8 mouse cellular contexts compared by ENCODE assay signal in genomic region chr8:84956768-84957167, GRCm38 (mm10). TPM values are rescaled to one million over a fixed set of nuclear protein-coding genes. Genes with fewer than 3 reads are reported as not detected.
DNase-seq lines count a peak whose midpoint lies in the region; ATAC-seq and TF ChIP-seq lines count a peak whose summit lies in the region.

No protein-coding gene starts in this region.

- peak; percentile 63 for DNase-seq in kidney, adult 2 months
- no peak for DNase-seq in kidney, adult 11 months
- DNase-seq in MEL (ENCODE audit: low read depth, low spot score) = peak; percentile 92
- DNase-seq in cerebellum, adult 11-12 months = peak; percentile 73
- DNase-seq in lung, adult 2 months = peak; percentile 66
- peak; percentile 88 to 89 for DNase-seq in right cerebral cortex, adult 2 months (ENCODE audit: low spot score in 2 of 2)
- DNase-seq in ovary, postnatal 36 days (ENCODE audit: low spot score) = no peak

- H3K9ac ChIP-seq in MEL (ENCODE audit: control insufficient read depth, low read depth, low read length, poor library complexity, severe bottlenecking) = no peak overlapping the region

- TF ChIP-seq CTCF in kidney, adult 2 months (conservative IDR thresholded peaks at IDR 0.05; ENCODE audit: insufficient read depth, insufficient read length, low read depth, low read length) = peak; percentile 73
- TF ChIP-seq CTCF in MEL (IDR thresholded peaks at IDR 0.05 in 2 of 3, conservative IDR thresholded peaks at IDR 0.05 in 1 of 3; ENCODE audit: control insufficient read depth in 1 of 3, insufficient read depth in 1 of 3, low read depth in 2 of 3, low read length in 3 of 3, poor library complexity in 1 of 3, severe bottlenecking in 1 of 3) = peak; percentile 69 to 95 (median 89)
- TF ChIP-seq CTCF in lung, adult 2 months (IDR thresholded peaks at IDR 0.05; ENCODE audit: insufficient read depth, low read length) = peak; percentile 63

- no peaks in the 10 kb centered on the region for H3K9me3 ChIP-seq in MEL (replicated peaks; ENCODE audit: insufficient read depth, low read length)

- no peaks in the 10 kb centered on the region for H3K79me2 ChIP-seq in MEL (ENCODE audit: control insufficient read depth, insufficient read depth, low read length, poor library complexity)

- no peak overlapping the region for H3K4me3 ChIP-seq in kidney, adult 2 months (ENCODE audit: insufficient read depth, low read depth, low read length)
- H3K4me3 ChIP-seq in MEL (ENCODE audit: control insufficient read depth in 1 of 2, insufficient read depth in 1 of 2, low read depth in 2 of 2, low read length in 2 of 2) = no peak overlapping the region
- no peak overlapping the region for H3K4me3 ChIP-seq in lung, adult 2 months (replicated peaks; ENCODE audit: extremely low read depth, low read depth, low read length)

- WGBS in kidney, adult 2 months = 55% methylated on average over 2 of the region's 2 CpGs
- WGBS in lung, adult 2 months = 50% methylated on average over 2 of the region's 2 CpGs

- peak; percentile 50; the same call in 1 of the 2 replicates for ATAC-seq in frontal cortex, adult (ENCODE audit: low TSS enrichment)

- TF ChIP-seq EP300 in MEL (IDR thresholded peaks at IDR 0.05; ENCODE audit: low read depth in 1 of 2, low read length in 2 of 2) = no peak

- no peak overlapping the region for H3K27ac ChIP-seq in kidney, adult 2 months (ENCODE audit: insufficient read depth, low read depth, low read length)
- no peak overlapping the region for H3K27ac ChIP-seq in MEL (ENCODE audit: control insufficient read depth, low read depth, low read length)

- H3K4me1 ChIP-seq in kidney, adult 2 months (ENCODE audit: control insufficient read depth, insufficient read depth, low read length) = no peaks in the 10 kb centered on the region
- H3K4me1 ChIP-seq in MEL (ENCODE audit: control insufficient read depth in 1 of 2, insufficient read depth in 2 of 2, low read length in 2 of 2) = peaks cover 5 to 9% of the 10 kb centered on the region in 2 experiments; a peak in 2 of 4 replicates
- peaks cover 3% of the 10 kb centered on the region; the same call in 1 of the 2 replicates for H3K4me1 ChIP-seq in lung, adult 2 months (ENCODE audit: control insufficient read depth, insufficient read depth, low read length)

- TF ChIP-seq RAD21 in MEL (IDR thresholded peaks at IDR 0.05; ENCODE audit: low read depth, low read length) = peak; percentile 84

- no peak for TF ChIP-seq POLR2A in kidney, adult 2 months (IDR thresholded peaks at IDR 0.05; ENCODE audit: low read depth, low read length)
- TF ChIP-seq POLR2A in MEL (IDR thresholded peaks at IDR 0.05; ENCODE audit: control insufficient read depth in 1 of 2, insufficient read depth in 1 of 2, low read depth in 1 of 2, low read length in 2 of 2, poor library complexity in 1 of 2) = no peak
- no peak for TF ChIP-seq POLR2A in lung, adult 2 months (IDR thresholded peaks at IDR 0.05; ENCODE audit: borderline replicate concordance, extremely low read depth, low read depth, low read length)

- H3K27me3 ChIP-seq in kidney, adult 2 months (replicated peaks; ENCODE audit: control insufficient read depth, insufficient read depth, low read length) = no peaks in the 10 kb centered on the region
- no peaks in the 10 kb centered on the region for H3K27me3 ChIP-seq in MEL (ENCODE audit: control insufficient read depth in 1 of 2, insufficient read depth in 2 of 2, low read length in 2 of 2)

- H3K36me3 ChIP-seq in kidney, adult 2 months (ENCODE audit: control insufficient read depth, insufficient read depth, low read length) = no peaks in the 10 kb centered on the region
- peaks cover 0 to 3% of the 10 kb centered on the region in 2 experiments; a peak in 1 of 4 replicates for H3K36me3 ChIP-seq in MEL (ENCODE audit: control insufficient read depth in 1 of 2, insufficient read depth in 2 of 2, low read length in 2 of 2)

TF ChIP-seq in MEL, 35 proteins besides CTCF, POLR2A, EP300 and RAD21 (continues in another document):
- no peak for TF ChIP-seq UBTF (IDR thresholded peaks at IDR 0.05; ENCODE audit: borderline replicate concordance, insufficient read depth, low read depth, low read length)
- no peak for TF ChIP-seq ZNF384 (IDR thresholded peaks at IDR 0.05; ENCODE audit: low read depth, low read length)
- TF ChIP-seq E2F4 (IDR thresholded peaks at IDR 0.05; ENCODE audit: borderline replicate concordance, low read depth, low read length) = no peak
- TF ChIP-seq TBP (IDR thresholded peaks at IDR 0.05; ENCODE audit: low read depth, low read length) = no peak
- no peak for TF ChIP-seq TCF12 (IDR thresholded peaks at IDR 0.05; ENCODE audit: low read depth, low read length)
- TF ChIP-seq JUND (IDR thresholded peaks at IDR 0.05; ENCODE audit: low read depth, low read length) = no peak
- no peak for TF ChIP-seq KAT2A (conservative IDR thresholded peaks at IDR 0.05; ENCODE audit: low read depth, low read length)
- TF ChIP-seq MEF2A (IDR thresholded peaks at IDR 0.05; ENCODE audit: extremely low read depth, insufficient replicate concordance, low read depth, low read length, poor library complexity, severe bottlenecking) = no peak
- no peak for TF ChIP-seq CHD1 (IDR thresholded peaks at IDR 0.05; ENCODE audit: low read depth, low read length)
- TF ChIP-seq HCFC1 (IDR thresholded peaks at IDR 0.05; ENCODE audit: low read depth, low read length) = 0 out of 2 replicates have a peak, but pooled peaks have one; percentile 36
- no peak for TF ChIP-seq GABPA (IDR thresholded peaks at IDR 0.05; ENCODE audit: low read depth, low read length)
- no peak for TF ChIP-seq RCOR1 (IDR thresholded peaks at IDR 0.05; ENCODE audit: low read depth, low read length)
- TF ChIP-seq USF1 (IDR thresholded peaks at IDR 0.05; ENCODE audit: low read depth, low read length) = no peak
- 0 out of 2 replicates have a peak, but pooled peaks have one; percentile 14 for TF ChIP-seq BHLHE40 (IDR thresholded peaks at IDR 0.05; ENCODE audit: borderline replicate concordance, low read depth, low read length)
- TF ChIP-seq ETS1 (IDR thresholded peaks at IDR 0.05; ENCODE audit: low read depth, low read length) = no peak
- TF ChIP-seq ELF1 (IDR thresholded peaks at IDR 0.05; ENCODE audit: low read depth, low read length) = no peak
- peak; percentile 82 for TF ChIP-seq SMC3 (IDR thresholded peaks at IDR 0.05; ENCODE audit: low read depth, low read length)
- peak; percentile 77 for TF ChIP-seq ZC3H11A (IDR thresholded peaks at IDR 0.05; ENCODE audit: low read depth, low read length)
- peak; percentile 77 for TF ChIP-seq SIN3A (IDR thresholded peaks at IDR 0.05; ENCODE audit: low read length)
- TF ChIP-seq MYB (IDR thresholded peaks at IDR 0.05; ENCODE audit: low read depth, low read length) = no peak
- TF ChIP-seq MAFK (IDR thresholded peaks at IDR 0.05; ENCODE audit: borderline replicate concordance, low read depth, low read length) = no peak
- TF ChIP-seq POLR2AphosphoS2 (IDR thresholded peaks at IDR 0.05; ENCODE audit: low read length) = no peak
- no peak for TF ChIP-seq GATA1 (IDR thresholded peaks at IDR 0.05; ENCODE audit: low read depth, low read length)
- TF ChIP-seq MXI1 (IDR thresholded peaks at IDR 0.05; ENCODE audit: low read depth, low read length) = no peak
- no peak for TF ChIP-seq CHD2 (IDR thresholded peaks at IDR 0.05; ENCODE audit: low read length)
- no peak for TF ChIP-seq TAL1 (IDR thresholded peaks at IDR 0.05; ENCODE audit: low read length)
- TF ChIP-seq ZMIZ1 (IDR thresholded peaks at IDR 0.05; ENCODE audit: low read depth, low read length) = no peak
- TF ChIP-seq MAX (IDR thresholded peaks at IDR 0.05; ENCODE audit: low read length) = no peak
- TF ChIP-seq ZKSCAN1 (IDR thresholded peaks at IDR 0.05; ENCODE audit: low read depth, low read length) = no peak
- no peak for TF ChIP-seq NELFE (IDR thresholded peaks at IDR 0.05; ENCODE audit: low read depth, low read length)
- TF ChIP-seq NRF1 (IDR thresholded peaks at IDR 0.05; ENCODE audit: insufficient read depth, low read depth, low read length, poor library complexity, severe bottlenecking) = no peak
- TF ChIP-seq POLR2AphosphoS5 (IDR thresholded peaks at IDR 0.05; ENCODE audit: borderline replicate concordance, low read depth, low read length) = no peak
- 0 out of 2 replicates have a peak, but pooled peaks have one; percentile 51 for TF ChIP-seq MYC (IDR thresholded peaks at IDR 0.05; ENCODE audit: low read depth, low read length)
- no peak for TF ChIP-seq MAZ (IDR thresholded peaks at IDR 0.05; ENCODE audit: low read depth, low read length)

RNA-seq across cellular contexts. Expression of gene Rtbdn, which starts 10.0 kb away (rescaled TPM):
- polyA plus RNA-seq in kidney, adult 2 months (2012; rRNA removed) = not detected in 2 replicates
- 0.08 TPM in 1 of 2 replicates, not detected in the other for total RNA-seq in MEL (2012; rRNA removed)
- under 1 TPM in 1 of 2 experiments, not detected in 1; 0.11 TPM for polyA plus RNA-seq in MEL (2012; ENCODE audit: insufficient read depth in 1 of 2, insufficient read length in 2 of 2, low read depth in 1 of 2, low replicate concordance in 2 of 2, missing spikeins in 1 of 2)
- polyA plus RNA-seq in lung, adult 2 months (2012; rRNA removed) = not detected in 2 replicates

RNA-seq across cellular contexts. Expression of gene Gm49661, which starts 12.5 kb away (rescaled TPM):
- not detected in 2 replicates for polyA plus RNA-seq in kidney, adult 2 months (2012; rRNA removed)
- total RNA-seq in MEL (2012; rRNA removed) = 3.9 and 4.7 TPM in 2 replicates
- polyA plus RNA-seq in MEL (2012; ENCODE audit: insufficient read depth in 1 of 2, insufficient read length in 2 of 2, low read depth in 1 of 2, low replicate concordance in 2 of 2, missing spikeins in 1 of 2) = not detected
- polyA plus RNA-seq in lung, adult 2 months (2012; rRNA removed) = not detected in 2 replicates

RNA-seq across cellular contexts. Expression of gene Prdx2, which starts 12.6 kb away (rescaled TPM):
- polyA plus RNA-seq in kidney, adult 2 months (2012; rRNA removed) = 304 and 376 TPM in 2 replicates
- 502 and 643 TPM in 2 replicates for total RNA-seq in MEL (2012; rRNA removed)
- 100 to 1,000 TPM; 679 to 773 TPM for polyA plus RNA-seq in MEL (2012; ENCODE audit: insufficient read depth in 1 of 2, insufficient read length in 2 of 2, low read depth in 1 of 2, low replicate concordance in 2 of 2, missing spikeins in 1 of 2)
- polyA plus RNA-seq in lung, adult 2 months (2012; rRNA removed) = 93.2 and 117 TPM in 2 replicates

RNA-seq across cellular contexts. Expression of gene Rnaseh2a, which starts 12.8 kb away (rescaled TPM):
- 29.4 and 34.4 TPM in 2 replicates for polyA plus RNA-seq in kidney, adult 2 months (2012; rRNA removed)
- total RNA-seq in MEL (2012; rRNA removed) = 105 TPM in 2 replicates
- polyA plus RNA-seq in MEL (2012; ENCODE audit: insufficient read depth in 1 of 2, insufficient read length in 2 of 2, low read depth in 1 of 2, low replicate concordance in 2 of 2, missing spikeins in 1 of 2) = 100 to 1,000 TPM in 1 of 2 experiments, not detected in 1; 109 TPM
- 27.4 and 30.4 TPM in 2 replicates for polyA plus RNA-seq in lung, adult 2 months (2012; rRNA removed)

RNA-seq across cellular contexts. Expression of gene Mast1, which starts 19.6 kb away (rescaled TPM):
- 0.18 and 0.38 TPM in 2 replicates for polyA plus RNA-seq in kidney, adult 2 months (2012; rRNA removed)
- total RNA-seq in MEL (2012; rRNA removed) = 0.49 and 0.77 TPM in 2 replicates
- 1 to 10 TPM in 1 of 2 experiments, not detected in 1; 4.5 TPM for polyA plus RNA-seq in MEL (2012; ENCODE audit: insufficient read depth in 1 of 2, insufficient read length in 2 of 2, low read depth in 1 of 2, low replicate concordance in 2 of 2, missing spikeins in 1 of 2)
- polyA plus RNA-seq in lung, adult 2 months (2012; rRNA removed) = 0.34 and 0.41 TPM in 2 replicates

Comparison
In these comparisons a context has a peak if more than half of its experiments do, and no peak if none do; other contexts are left out.
1. DNase-seq: peak in kidney, adult 2 months (single experiment), MEL (single experiment), cerebellum, adult 11-12 months (single experiment), lung, adult 2 months (single experiment) and right cerebral cortex, adult 2 months (2 of 2); none in kidney, adult 11 months (single experiment) and ovary, postnatal 36 days (single experiment).
2. Peak in every context shown above with its lines, with median percentiles within 50 percentile points of each other: CTCF ChIP-seq.